Mouse (Mus musculus): ENCODE results near the gene Rptor.

DNA sequence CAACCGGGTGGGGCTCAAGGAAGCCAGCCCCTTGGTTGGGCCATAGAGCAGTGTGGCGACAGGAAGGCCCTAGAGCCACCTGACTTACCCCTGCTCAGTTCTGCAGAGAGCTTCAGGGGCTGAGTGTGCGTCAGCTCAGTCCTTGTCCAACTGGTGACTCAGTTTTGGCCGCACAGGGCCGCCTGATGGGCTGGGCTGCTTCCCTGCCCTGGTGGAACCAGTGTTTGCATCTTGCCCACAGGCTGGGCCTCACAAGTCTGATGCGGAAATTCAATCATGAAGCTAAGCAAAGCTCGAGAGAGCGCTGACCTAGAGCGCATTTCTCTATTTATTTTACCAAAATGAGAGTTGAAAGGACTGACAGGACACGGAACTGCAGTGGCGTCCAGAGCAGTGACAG, 296.3 kb downstream of the Rptor start:
- no peak for TF ChIP-seq CTCF (IDR thresholded peaks at IDR 0.05; ENCODE audit: borderline replicate concordance, extremely low read depth, insufficient read depth, insufficient read length)
- TF ChIP-seq POLR2A (IDR thresholded peaks at IDR 0.05; ENCODE audit: borderline replicate concordance, extremely low read depth, insufficient read depth, insufficient read length, poor library complexity, severe bottlenecking) = no peak
